Mouse (Mus musculus) kidney, adult 11 months (tissue): ENCODE measurements at regions not wholly inside any gene's neighbourhood (a gene's known extent, or its start where the extent isn't known, plus 50 kb on each side); places are given as distances from the start of the nearest gene placed in this dataset.

ENCODE experiments used
- DNase-seq: peaks from one replicate; pipeline ENCODE4 v3.0.0; 2022

DNA sequence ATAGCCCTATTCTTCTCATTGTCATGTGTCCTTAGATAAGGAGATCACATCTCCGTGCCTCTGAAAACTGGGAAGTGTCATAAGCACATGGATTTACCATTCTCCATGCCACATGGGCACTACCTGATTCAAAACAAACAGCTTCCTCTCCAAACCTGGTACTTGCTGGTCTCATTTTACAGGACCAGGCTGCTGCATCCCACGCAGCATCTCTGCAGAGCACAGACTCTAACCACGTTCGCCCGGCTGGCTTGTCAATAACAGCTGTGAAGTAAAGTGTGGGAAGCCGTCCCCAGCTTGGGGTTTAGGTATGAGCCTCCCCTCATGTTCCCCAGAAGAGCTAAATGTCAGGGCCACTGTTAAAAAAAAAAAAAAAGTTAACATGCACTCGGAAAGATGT, 53.0 kb upstream of the Ank start:
- no peak for DNase-seq

DNA sequence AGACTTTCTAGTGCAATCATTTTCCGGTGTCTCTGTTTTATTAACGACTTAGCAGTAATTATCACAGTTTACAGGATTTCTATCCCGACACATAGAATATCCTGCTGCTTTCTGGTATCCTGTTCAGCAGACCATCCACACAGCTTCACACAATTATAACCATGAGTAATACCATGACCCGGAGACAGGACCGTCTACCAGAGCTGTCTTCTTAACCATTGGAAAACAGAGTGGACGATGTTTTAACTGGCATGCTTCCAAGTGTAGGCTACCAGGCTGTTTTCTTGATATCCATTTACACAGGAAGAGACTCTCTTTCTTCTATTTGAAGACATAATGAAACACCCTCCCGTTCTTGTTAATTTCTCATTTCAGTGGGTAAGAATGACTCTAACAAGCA, 51.7 kb upstream of the Ank start:
- DNase-seq, result no peak
